7 mouse cellular contexts compared by ENCODE assay signal in the genomic region with DNA sequence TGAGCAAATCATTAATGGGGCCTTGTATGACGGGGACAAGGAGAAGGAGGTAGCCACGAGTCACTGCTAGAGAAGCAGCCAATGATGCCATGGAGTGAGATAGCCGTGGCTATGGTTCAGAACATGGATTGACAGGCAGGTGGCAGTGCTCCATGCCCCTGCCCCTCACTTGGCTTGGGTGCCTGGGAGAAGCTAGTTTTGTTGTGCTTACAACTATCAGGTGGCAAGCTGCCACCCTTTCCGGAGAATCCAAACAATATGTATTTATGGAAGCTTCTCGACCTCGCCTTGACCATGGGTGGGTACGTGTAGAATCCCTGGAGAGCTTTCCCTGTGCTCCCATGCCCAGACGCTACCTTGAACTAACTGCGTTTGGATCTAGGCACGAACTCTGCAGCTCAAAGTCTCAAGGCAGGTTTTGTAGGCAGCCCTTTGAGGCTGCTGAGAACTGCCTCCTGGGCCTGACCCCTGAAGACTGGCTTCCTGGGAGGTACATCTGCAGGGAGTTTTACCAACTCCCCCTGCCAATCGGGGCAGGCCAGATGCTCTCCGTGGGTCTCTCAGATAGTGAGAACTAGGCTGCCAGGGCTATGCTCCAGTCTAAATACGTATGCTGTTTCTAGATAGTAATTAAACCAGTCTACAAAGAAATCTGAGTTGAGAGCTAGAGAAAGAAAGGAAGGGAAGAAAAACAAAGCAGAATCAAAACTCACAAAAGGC. TPM values are rescaled to one million over a fixed set of nuclear protein-coding genes. Genes with fewer than 3 reads are reported as not detected.
DNase-seq lines count a peak whose midpoint lies in the region; ATAC-seq lines count a peak whose summit lies in the region.

No protein-coding gene starts in this region.

- H3K4me2 ChIP-seq in heart, embryonic 15.5 days: no peak overlapping the region
- no peak overlapping the region for H3K4me2 ChIP-seq in lung, embryonic 15.5 days
- no peak overlapping the region for H3K4me2 ChIP-seq in stomach, embryonic 16.5 days (ENCODE audit: low read depth, low read length)

- ATAC-seq in heart, embryonic 15.5 days (replicated peaks; ENCODE audit: insufficient number of reproducible peaks, insufficient read depth, low FRiP score, low read depth): no peak
- ATAC-seq in lung, embryonic 15.5 days (ENCODE audit: borderline replicate concordance, extremely low read depth, low FRiP score, low TSS enrichment): no peak
- no peak for ATAC-seq in stomach, embryonic 16.5 days (ENCODE audit: insufficient read depth, low FRiP score)

- no peak overlapping the region for H3K9ac ChIP-seq in heart, embryonic 15.5 days
- no peak overlapping the region for H3K9ac ChIP-seq in lung, embryonic 15.5 days
- 0 out of 2 replicates have a peak overlapping the region, but pooled peaks have one; percentile 12 for H3K9ac ChIP-seq in stomach, embryonic 16.5 days (ENCODE audit: low read length)

- 54% methylated on average over 13 of the region's 13 CpGs for WGBS in heart, embryonic 15.5 days
- WGBS in lung, embryonic 15.5 days: 62% methylated on average over 13 of the region's 13 CpGs
- 65% methylated on average over 13 of the region's 13 CpGs for WGBS in stomach, embryonic 16.5 days

- intact Hi-C loops in left cerebral cortex, postnatal 10 days (cut with DNase I): no loop called here

- no peak overlapping the region for H3K4me3 ChIP-seq in heart, embryonic 15.5 days
- no peak overlapping the region for H3K4me3 ChIP-seq in lung, embryonic 15.5 days
- no peak overlapping the region for H3K4me3 ChIP-seq in stomach, embryonic 16.5 days (replicated peaks; ENCODE audit: low read length)

- H3K27ac ChIP-seq in heart, embryonic 15.5 days: peak overlapping the region; percentile 52
- H3K27ac ChIP-seq in lung, embryonic 15.5 days: peak overlapping the region; percentile 46; the same call in 1 of the 2 replicates
- peak overlapping the region; percentile 83 for H3K27ac ChIP-seq in stomach, embryonic 16.5 days (ENCODE audit: low read length)

- peak; percentile 86 for DNase-seq in ovary, adult 18-20 months (ENCODE audit: low spot score)
- no peak for DNase-seq in ovary, postnatal 10 days (ENCODE audit: low spot score)
- no peak for DNase-seq in right cerebral cortex, postnatal 36 days (ENCODE audit: low spot score in 2 of 2)
- DNase-seq in left cerebral cortex, postnatal 10 days (ENCODE audit: extremely low spot score in 1 of 2, low spot score in 2 of 2): no peak

- no peaks in the 10 kb centered on the region for H3K9me3 ChIP-seq in heart, embryonic 15.5 days (replicated peaks)
- H3K9me3 ChIP-seq in lung, embryonic 15.5 days: no peaks in the 10 kb centered on the region
- no peaks in the 10 kb centered on the region for H3K9me3 ChIP-seq in stomach, embryonic 16.5 days (replicated peaks; ENCODE audit: control insufficient read depth, low read length)

- peaks cover 38% of the 10 kb centered on the region for H3K27me3 ChIP-seq in heart, embryonic 15.5 days
- no peaks in the 10 kb centered on the region for H3K27me3 ChIP-seq in lung, embryonic 15.5 days
- no peaks in the 10 kb centered on the region for H3K27me3 ChIP-seq in stomach, embryonic 16.5 days (ENCODE audit: control insufficient read depth, insufficient read depth, low read length)

- H3K36me3 ChIP-seq in heart, embryonic 15.5 days: no peaks in the 10 kb centered on the region
- no peaks in the 10 kb centered on the region for H3K36me3 ChIP-seq in lung, embryonic 15.5 days
- H3K36me3 ChIP-seq in stomach, embryonic 16.5 days (ENCODE audit: control insufficient read depth, insufficient read depth, low read length): no peaks in the 10 kb centered on the region

- peaks cover 54% of the 10 kb centered on the region for H3K4me1 ChIP-seq in heart, embryonic 15.5 days (replicated peaks)
- H3K4me1 ChIP-seq in lung, embryonic 15.5 days: peaks cover 31% of the 10 kb centered on the region
- H3K4me1 ChIP-seq in stomach, embryonic 16.5 days (ENCODE audit: control insufficient read depth, insufficient read depth, low read length): peaks cover 30% of the 10 kb centered on the region

RNA-seq across cellular contexts. Expression of gene Rgs3, which starts 54.2 kb away (rescaled TPM):
- polyA plus RNA-seq in heart, embryonic 15.5 days (2015; fragmentation: Nextera tagmentation; extraction: Ambion mirVana): 56.9 and 72.2 TPM in 2 replicates
- polyA plus RNA-seq in lung, embryonic 15.5 days (2015; fragmentation: Nextera tagmentation; extraction: Ambion mirVana): 52.8 and 53.5 TPM in 2 replicates
- 51.4 and 55.2 TPM in 2 replicates for polyA plus RNA-seq in stomach, embryonic 16.5 days (2015; fragmentation: Nextera tagmentation; extraction: Ambion mirVana)
- total RNA-seq in left cerebral cortex, postnatal 10 days (2021): 10 to 100 TPM; 30.5 to 30.6 TPM
